Mouse (Mus musculus) mouse trophoblast stem cell (cell line): ENCODE measurements around the gene Lef1.

Experiments used
- in situ Hi-C, 2 experiments: fragments of 300-500 bp; cut with MseI, MboI; formaldehyde crosslinking; loops; 2 replicates in 1 of 2; 3 replicates in 1 of 2; pipeline ENCODE4 v1.15.1; 2025

Lef1 gene

DNA sequence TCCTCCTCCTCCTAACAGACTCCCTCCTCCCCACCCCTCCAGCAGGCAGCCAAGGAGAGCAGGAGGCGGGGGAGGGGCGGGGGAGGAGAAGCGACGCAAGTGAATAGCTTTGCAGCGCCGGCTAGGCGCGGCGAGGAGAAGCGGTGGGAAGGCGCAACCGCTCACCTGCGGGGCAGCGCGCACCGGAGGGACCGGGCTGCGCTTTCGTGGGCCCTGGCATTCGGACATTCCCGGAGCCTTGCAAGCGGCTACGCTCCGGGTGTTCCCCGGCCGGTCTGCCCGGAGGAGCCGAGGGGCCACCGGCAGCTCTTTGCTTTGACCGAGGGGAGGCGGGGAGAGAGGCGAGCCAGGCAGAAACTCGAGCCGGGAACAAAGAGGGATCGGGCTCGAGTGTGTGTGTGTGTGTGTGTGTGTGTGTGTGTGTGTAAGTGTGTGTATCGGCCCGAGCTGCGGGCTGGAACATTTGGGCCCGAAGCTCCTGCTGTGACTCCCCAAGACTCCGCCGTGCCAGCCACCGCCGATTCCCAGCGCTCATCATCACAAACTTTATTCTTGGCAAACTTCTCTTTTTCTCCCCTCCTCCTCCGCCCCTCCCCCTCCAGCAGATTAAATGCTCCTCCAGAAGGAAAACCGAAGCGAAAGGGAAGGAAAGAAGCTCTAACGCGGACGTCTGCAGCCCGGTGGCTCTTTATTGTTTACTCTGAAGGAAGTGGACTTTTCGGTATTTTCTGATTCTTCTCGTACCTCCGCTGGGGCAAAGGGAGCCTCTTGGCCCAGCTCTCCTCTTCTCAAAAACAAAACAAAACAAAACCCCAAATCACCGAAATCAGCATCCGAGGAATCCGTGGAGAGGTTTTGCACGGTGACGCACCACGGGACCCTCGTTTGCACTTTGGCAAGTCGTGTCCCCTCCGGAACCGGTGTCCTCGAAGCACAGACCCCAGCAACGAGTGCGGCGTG, at the start of gene Lef1:
Lef1 (plus strand) TSS at position 281 of the 960 bp plus-strand sequence.
- in situ Hi-C loops = no loop called here

DNA sequence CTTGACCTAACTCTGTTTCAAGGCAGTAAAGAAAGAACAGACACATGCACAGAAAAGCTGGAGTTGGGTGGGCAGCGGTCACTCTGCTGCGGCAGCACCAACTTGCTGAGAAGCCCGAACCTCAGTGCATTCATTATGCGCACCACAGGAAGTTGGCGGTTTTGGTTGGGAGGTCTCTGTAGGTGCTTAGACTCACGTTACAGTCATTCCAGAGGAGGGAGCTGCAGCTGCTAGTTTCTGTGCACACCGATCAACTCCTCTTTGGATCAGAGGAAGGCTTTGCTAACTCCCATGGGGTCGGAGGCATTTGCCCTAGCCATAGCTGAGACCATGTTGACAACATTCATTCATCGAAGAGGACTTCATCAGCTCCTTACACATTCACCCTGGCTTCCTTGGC, 45.3 kb upstream of the Lef1 start:
- in situ Hi-C loops = no loop called here

DNA sequence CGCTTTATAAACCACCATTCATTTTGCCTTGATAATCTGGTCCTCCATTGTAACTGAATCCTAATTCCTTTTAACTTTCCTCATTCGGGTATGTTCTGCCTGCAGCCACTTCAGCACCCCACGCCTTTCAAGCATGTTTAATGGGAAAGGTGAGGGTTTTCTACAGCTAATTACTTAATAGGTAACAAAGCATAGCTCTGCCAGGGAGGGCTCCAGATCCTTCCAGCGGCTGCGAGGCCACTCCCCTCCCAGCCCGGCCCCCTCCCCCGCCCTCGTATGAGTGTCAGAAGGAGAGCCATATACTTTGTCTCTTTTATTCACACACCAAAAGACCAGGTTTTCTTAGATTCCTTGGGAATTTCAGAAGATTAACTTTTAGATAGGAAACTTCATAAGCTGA, 44.1 kb upstream of the Lef1 start:
- in situ Hi-C loops = no loop called here

- in situ Hi-C loops = no loop called here
Observed at GRCm38 (mm10) chr3:131068000-131068399, 42.3 kb upstream of the Lef1 start.

DNA sequence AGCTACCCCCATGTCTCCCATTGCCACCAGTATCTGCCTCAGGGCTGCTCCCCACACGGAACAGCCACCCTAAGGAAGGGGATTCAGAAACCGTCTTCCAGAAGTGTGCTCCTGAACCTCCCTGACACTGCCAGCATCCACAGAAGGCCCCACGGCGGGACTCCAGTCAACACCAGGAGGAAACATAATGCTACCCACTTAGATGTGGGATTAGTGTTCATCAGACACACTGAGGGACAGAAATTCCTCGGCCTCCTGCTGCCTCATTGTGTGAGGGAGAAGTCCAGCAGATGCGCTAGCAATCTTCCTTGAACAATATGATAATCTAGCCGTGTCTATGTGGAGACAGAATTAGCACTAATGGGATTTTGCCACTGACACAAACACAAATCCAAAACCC, 40.1 kb upstream of the Lef1 start:
- in situ Hi-C loops = no loop called here

GRCm38 (mm10) chr3:131072661-131073060, 37.6 kb upstream of the Lef1 start:
- in situ Hi-C loops = no loop called here

GRCm38 (mm10) chr3:131073946-131074345, 36.3 kb upstream of the Lef1 start:
- in situ Hi-C loops = no loop called here

DNA sequence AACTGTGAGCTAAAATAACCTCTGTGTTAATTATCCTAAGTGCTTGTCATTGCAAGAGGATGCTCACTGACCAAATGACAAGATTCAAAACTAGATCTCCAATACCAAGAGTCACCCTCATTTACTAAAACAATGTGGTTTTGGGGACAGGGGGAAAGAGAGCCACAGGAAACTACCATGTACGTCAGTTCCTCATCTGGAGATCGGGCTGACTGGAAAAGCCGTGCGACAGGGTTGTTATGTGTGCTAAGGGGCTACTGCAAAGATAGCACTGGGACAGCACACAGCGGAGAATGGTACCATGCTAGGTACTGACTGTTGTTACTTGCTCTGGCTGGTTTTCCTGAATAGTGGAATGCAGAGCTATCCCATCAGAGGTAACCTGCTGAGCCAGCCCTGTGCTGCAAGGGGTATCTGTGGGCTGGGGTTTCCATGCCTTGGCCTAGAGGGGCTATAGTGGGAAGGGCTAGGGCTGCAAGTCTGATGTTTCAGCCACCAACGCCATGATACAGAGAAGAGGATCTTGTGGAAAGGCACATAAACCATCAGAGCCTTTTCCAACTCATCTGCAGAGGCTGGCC, 32.1 kb upstream of the Lef1 start:
- in situ Hi-C loops = no loop called here

GRCm38 (mm10) chr3:131078719-131079118, 31.6 kb upstream of the Lef1 start:
- in situ Hi-C loops = no loop called here

- in situ Hi-C loops = no loop called here
Observed at GRCm38 (mm10) chr3:131083722-131084121, 26.5 kb upstream of the Lef1 start.

DNA sequence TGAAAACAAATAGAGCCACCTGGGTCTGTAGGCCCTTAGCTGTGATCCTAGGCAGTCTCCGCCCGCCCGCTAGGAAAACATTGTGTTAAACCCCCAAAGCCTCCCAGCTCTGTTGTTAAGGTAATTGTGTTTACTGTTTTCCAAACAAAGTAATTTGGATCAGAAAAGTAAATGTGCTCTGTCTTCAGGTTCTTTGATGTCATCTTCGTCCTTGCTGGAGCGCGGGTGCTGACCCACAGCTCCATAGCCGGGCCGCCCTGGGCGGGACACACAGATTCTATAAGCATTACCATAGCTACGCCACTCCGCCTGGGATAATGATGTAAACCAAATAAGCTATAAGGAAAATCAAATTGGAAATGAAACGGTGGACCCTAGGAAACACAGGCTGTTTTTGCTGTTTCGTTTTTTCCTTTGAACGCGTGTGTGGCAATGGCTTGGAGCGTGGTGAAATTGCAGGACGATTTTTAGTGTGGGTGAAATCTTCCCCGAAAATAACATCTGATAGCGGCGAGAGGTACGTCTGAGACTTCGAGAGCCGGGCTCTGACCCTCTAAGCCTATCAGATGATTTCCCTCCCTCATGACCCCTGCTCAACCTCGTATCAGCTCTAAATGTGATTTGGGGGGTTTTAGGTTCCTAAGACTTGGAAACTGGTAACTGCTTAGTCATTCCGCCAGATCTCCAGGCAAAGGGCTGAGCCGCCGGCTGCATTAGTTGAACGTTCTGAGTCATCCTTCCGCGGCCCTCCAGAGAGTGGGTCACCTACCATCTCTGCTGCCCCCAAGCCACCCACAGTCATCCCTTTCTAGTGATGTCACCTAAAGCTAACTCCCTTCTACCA, 25.3 kb upstream of the Lef1 start:
- in situ Hi-C loops = no loop called here

GRCm38 (mm10) chr3:131085978-131086377, 24.3 kb upstream of the Lef1 start:
- in situ Hi-C loops = no loop called here

- in situ Hi-C loops = no loop called here
Observed at GRCm38 (mm10) chr3:131089721-131090120, 20.6 kb upstream of the Lef1 start.

DNA sequence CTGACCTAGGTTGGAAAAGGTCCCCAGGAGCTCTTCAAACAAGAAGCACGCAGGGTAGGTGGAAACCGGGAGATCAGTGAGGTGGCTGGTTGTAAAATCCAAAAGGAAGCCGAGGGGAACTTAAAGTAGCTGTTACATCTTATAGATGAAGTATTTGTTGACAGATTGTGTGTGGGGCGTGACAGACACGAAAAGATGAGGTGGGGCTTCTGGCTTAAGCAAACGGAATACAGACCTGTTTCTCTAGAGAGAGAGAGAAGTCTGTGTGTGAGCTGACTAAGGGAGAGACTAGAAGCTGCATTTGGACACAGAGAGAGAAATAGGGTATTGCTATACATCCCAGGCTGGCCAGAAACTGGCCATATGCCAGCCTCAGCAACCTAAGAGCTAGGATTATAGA, 18.2 kb upstream of the Lef1 start:
- in situ Hi-C loops = no loop called here

DNA sequence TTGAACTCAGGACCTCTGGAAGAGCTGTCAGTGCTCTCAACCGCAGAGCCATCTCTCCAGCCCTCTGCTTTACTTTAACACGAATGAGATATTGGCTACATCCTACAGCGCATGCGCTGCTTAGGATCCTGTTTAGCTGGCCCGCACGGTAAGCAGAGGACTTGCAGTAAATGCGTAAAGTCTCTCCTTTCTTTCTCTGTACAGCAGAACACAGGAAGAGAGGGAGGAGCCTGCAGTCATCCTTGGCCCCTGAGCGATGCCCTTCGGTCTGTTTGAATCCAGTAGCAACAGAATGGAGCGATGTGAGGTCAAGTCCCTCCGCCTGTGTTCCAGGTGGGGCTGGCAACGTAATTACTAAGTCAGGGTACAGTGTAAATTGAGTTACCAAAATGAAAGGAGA, 16.5 kb upstream of the Lef1 start:
- in situ Hi-C loops = no loop called here

GRCm38 (mm10) chr3:131096105-131096504, 14.2 kb upstream of the Lef1 start:
- in situ Hi-C loops = no loop called here

- in situ Hi-C loops = no loop called here
Observed at GRCm38 (mm10) chr3:131102191-131102774, 8.0 kb upstream of the Lef1 start.

GRCm38 (mm10) chr3:131105362-131105761, 4.9 kb upstream of the Lef1 start:
- in situ Hi-C loops = no loop called here

DNA sequence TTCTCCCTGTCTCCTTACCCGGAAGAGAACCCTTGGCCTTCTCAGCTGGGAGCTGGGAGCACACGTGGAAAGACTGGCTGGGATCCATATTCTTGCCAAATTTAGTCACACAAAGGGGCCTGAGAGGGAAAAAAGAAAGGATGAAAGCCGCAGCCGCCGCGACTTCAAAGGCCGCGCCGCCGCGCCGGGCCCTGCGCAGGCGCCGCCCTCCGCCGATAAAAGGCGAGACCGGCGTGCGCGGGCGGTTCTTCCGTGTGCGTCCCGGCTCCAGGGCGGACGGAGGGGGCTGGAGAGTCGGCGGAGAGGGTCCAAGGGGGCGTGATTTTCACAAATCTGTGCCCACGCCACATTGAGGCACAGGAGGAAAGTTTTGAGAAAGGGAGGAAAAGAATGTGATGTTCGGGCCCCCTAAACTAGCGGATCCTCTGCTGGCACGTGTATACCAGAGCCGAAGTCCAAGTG, 4.3 kb upstream of the Lef1 start:
- in situ Hi-C loops = no loop called here

GRCm38 (mm10) chr3:131106451-131107291, 3.6 kb upstream of the Lef1 start:
- in situ Hi-C loops = no loop called here
